Comparison of ENCODE assay signal across 10 mouse cellular contexts in the genomic region with DNA sequence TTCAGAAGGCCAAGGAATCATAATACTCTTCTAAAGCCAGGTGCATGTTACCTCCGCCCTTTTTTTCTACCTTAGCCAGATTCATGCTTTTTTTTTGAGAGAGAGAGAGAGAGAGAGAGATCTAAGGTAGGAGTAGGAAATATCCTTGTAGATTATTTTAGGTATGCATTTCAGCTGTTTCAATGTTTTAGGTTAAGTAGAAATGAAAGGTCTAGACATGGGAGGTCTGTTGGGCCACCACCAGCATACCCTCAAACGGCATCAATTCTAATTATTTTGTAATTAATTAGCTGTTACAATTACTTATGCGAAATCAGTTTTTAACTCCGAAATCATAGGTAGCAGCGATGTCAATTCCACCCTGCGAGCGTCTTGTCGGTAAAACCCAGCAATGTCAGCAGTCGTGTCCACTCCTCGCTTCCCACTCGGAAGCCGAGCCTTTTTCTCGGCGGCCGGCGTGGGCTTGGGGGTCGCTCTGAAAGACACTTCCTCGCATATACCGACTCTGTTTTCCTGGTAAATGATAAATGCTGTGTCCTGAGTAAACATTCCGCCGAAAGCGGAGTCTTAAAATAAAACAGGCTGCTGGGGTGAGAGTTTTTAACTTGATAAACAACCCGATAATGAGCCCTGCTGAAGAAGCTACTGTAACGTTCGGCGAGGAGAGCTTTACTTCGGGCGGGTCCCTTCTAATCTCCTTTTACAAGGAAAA. TPM values are rescaled to one million over a fixed set of nuclear protein-coding genes. Genes with fewer than 3 reads are reported as not detected.
DNase-seq lines count a peak whose midpoint lies in the region; ATAC-seq and TF ChIP-seq lines count a peak whose summit lies in the region.
"Had no signal": no experiment of that assay in that cellular context is flagged by ENCODE, and none has a peak within 500 bp of the region (broad histone marks: within the 10 kb centered on the region; RNA-seq: fewer than 3 reads in every experiment).

No protein-coding gene starts in this region.

- no peak overlapping the region for H3K4me2 ChIP-seq in forebrain, embryonic 11.5 days (ENCODE audit: low read depth, low read length, severe bottlenecking)
- H3K4me2 ChIP-seq in forebrain, embryonic 12.5 days = no peak overlapping the region
- H3K4me2 ChIP-seq in lung, embryonic 14.5 days = no peak overlapping the region
- H3K4me2 ChIP-seq in neural tube, embryonic 13.5 days = peak overlapping the region; percentile 44

- TF ChIP-seq CTCF in lung, embryonic 14.5 days (IDR thresholded peaks at IDR 0.05; ENCODE audit: low read depth) = no peak

- H3K4me3 ChIP-seq in forebrain, embryonic 11.5 days (ENCODE audit: low read depth, low read length) = no peak overlapping the region
- H3K4me3 ChIP-seq in forebrain, embryonic 12.5 days (replicated peaks) = no peak overlapping the region
- H3K4me3 ChIP-seq in lung, embryonic 14.5 days (ENCODE audit: low read depth, low read length) = no peak overlapping the region
- peak overlapping the region; percentile 28 for H3K4me3 ChIP-seq in neural tube, embryonic 13.5 days
- H3K4me3 ChIP-seq: erythroblast, embryonic 14.5 days; limb, embryonic 15.5 days had no signal

- H3K27me3 ChIP-seq in forebrain, embryonic 11.5 days (ENCODE audit: control insufficient read depth, insufficient read depth, low read length) = peaks cover 86% of the 10 kb centered on the region
- H3K27me3 ChIP-seq in forebrain, embryonic 12.5 days = peaks cover 88% of the 10 kb centered on the region
- peaks cover 95% of the 10 kb centered on the region for H3K27me3 ChIP-seq in lung, embryonic 14.5 days (ENCODE audit: insufficient read depth, low read length)
- H3K27me3 ChIP-seq in neural tube, embryonic 13.5 days = peaks cover 97% of the 10 kb centered on the region

- 1% methylated on average over 28 of the region's 28 CpGs for WGBS in forebrain, embryonic 11.5 days
- 1% methylated on average over 28 of the region's 28 CpGs for WGBS in forebrain, embryonic 12.5 days
- WGBS in lung, embryonic 14.5 days = 1% methylated on average over 28 of the region's 28 CpGs
- 1% methylated on average over 28 of the region's 28 CpGs for WGBS in neural tube, embryonic 13.5 days

- DNase-seq in forebrain, embryonic 11.5 days (ENCODE audit: low spot score) = peak; percentile 49
- peak; percentile 20 for DNase-seq in lung, embryonic 14.5 days
- DNase-seq in lung, postnatal 36 days = no peak
- DNase-seq in heart, postnatal 10 days = peak; percentile 9 to 49
- no peak for DNase-seq in thymus, adult 18-20 months
- DNase-seq in spleen, adult 18-20 months = no peak

- no peaks in the 10 kb centered on the region for H3K36me3 ChIP-seq in forebrain, embryonic 11.5 days (ENCODE audit: control insufficient read depth, insufficient read depth, low read length)
- H3K36me3 ChIP-seq in forebrain, embryonic 12.5 days (replicated peaks) = no peaks in the 10 kb centered on the region
- H3K36me3 ChIP-seq in lung, embryonic 14.5 days (ENCODE audit: insufficient read depth) = no peaks in the 10 kb centered on the region
- H3K36me3 ChIP-seq in neural tube, embryonic 13.5 days = no peaks in the 10 kb centered on the region
- H3K36me3 ChIP-seq: limb, embryonic 15.5 days had no signal

- no peaks in the 10 kb centered on the region for H3K9me3 ChIP-seq in forebrain, embryonic 11.5 days (ENCODE audit: control insufficient read depth, low read length)
- H3K9me3 ChIP-seq in forebrain, embryonic 12.5 days = no peaks in the 10 kb centered on the region
- H3K9me3 ChIP-seq in lung, embryonic 14.5 days (ENCODE audit: low read depth, low read length) = no peaks in the 10 kb centered on the region
- H3K9me3 ChIP-seq in neural tube, embryonic 13.5 days = no peaks in the 10 kb centered on the region
- H3K9me3 ChIP-seq: limb, embryonic 15.5 days had no signal

- H3K4me1 ChIP-seq in forebrain, embryonic 11.5 days (replicated peaks; ENCODE audit: control insufficient read depth, insufficient read depth, low read length) = peaks cover 11% of the 10 kb centered on the region
- H3K4me1 ChIP-seq in forebrain, embryonic 12.5 days = peaks cover 28% of the 10 kb centered on the region
- 0 out of 2 replicates have a peak, but pooled peaks cover 5% of the 10 kb centered on the region for H3K4me1 ChIP-seq in lung, embryonic 14.5 days (ENCODE audit: insufficient read depth)
- peaks cover 40% of the 10 kb centered on the region for H3K4me1 ChIP-seq in neural tube, embryonic 13.5 days (replicated peaks)

- H3K27ac ChIP-seq in forebrain, embryonic 11.5 days (ENCODE audit: low read depth, low read length) = no peak overlapping the region
- H3K27ac ChIP-seq in forebrain, embryonic 12.5 days = no peak overlapping the region
- H3K27ac ChIP-seq in lung, embryonic 14.5 days (ENCODE audit: low read depth) = no peak overlapping the region
- H3K27ac ChIP-seq in neural tube, embryonic 13.5 days (replicated peaks) = peak overlapping the region; percentile 59; the same call in 1 of the 2 replicates
- H3K27ac ChIP-seq: limb, embryonic 15.5 days had no signal

- no peak overlapping the region for H3K9ac ChIP-seq in forebrain, embryonic 11.5 days (ENCODE audit: low read length)
- no peak overlapping the region for H3K9ac ChIP-seq in forebrain, embryonic 12.5 days
- H3K9ac ChIP-seq in lung, embryonic 14.5 days = no peak overlapping the region
- peak overlapping the region; percentile 63 for H3K9ac ChIP-seq in neural tube, embryonic 13.5 days
- H3K9ac ChIP-seq: limb, embryonic 15.5 days had no signal

- ATAC-seq in forebrain, embryonic 11.5 days (replicated peaks; ENCODE audit: low FRiP score) = no peak
- ATAC-seq in forebrain, embryonic 12.5 days (ENCODE audit: low FRiP score) = no peak
- no peak for ATAC-seq in lung, embryonic 14.5 days (ENCODE audit: insufficient read depth)
- ATAC-seq in neural tube, embryonic 13.5 days (ENCODE audit: low read depth) = no peak

- intact Hi-C loops in heart, postnatal 10 days (cut with DNase I) = loop anchor here (2.0 kb wide), 2 partner anchors 55 to 107 kb away; a partner anchor contains a TSS

RNA-seq across cellular contexts. Expression of a gene that starts 3.4 kb away (rescaled TPM):
- 0.08 TPM in 1 of 2 replicates, not detected in the other for polyA plus RNA-seq in forebrain, embryonic 11.5 days (2014; fragmentation: Nextera tagmentation; extraction: Ambion mirVana)
- polyA plus RNA-seq in forebrain, embryonic 12.5 days (2016; fragmentation: Nextera tagmentation; extraction: Ambion mirVana) = 0.08 and 0.13 TPM in 2 replicates
- not detected in 2 replicates for polyA plus RNA-seq in lung, embryonic 14.5 days (2014; fragmentation: Nextera tagmentation; extraction: Ambion mirVana)
- total RNA-seq in heart, postnatal 10 days (2021) = 1 to 10 TPM in 1 of 2 experiments, under 1 TPM in 1; 0.79 to 1.4 TPM
- polyA plus RNA-seq in neural tube, embryonic 13.5 days (2015; fragmentation: Nextera tagmentation; extraction: Ambion mirVana) = 3.7 and 3.8 TPM in 2 replicates
- polyA plus RNA-seq: erythroblast, embryonic 14.5 days had no signal

RNA-seq across cellular contexts. Expression of a gene that starts 55.9 kb away (rescaled TPM):
- polyA plus RNA-seq in forebrain, embryonic 11.5 days (2014; fragmentation: Nextera tagmentation; extraction: Ambion mirVana) = 17.6 TPM in 2 replicates
- polyA plus RNA-seq in forebrain, embryonic 12.5 days (2016; fragmentation: Nextera tagmentation; extraction: Ambion mirVana) = 14.2 and 15.7 TPM in 2 replicates
- polyA plus RNA-seq in lung, embryonic 14.5 days (2014; fragmentation: Nextera tagmentation; extraction: Ambion mirVana) = 23.0 and 24.1 TPM in 2 replicates
- total RNA-seq in heart, postnatal 10 days (2021) = 1 to 10 TPM; 7.9 to 8.0 TPM
- 9.2 and 10.6 TPM in 2 replicates for polyA plus RNA-seq in neural tube, embryonic 13.5 days (2015; fragmentation: Nextera tagmentation; extraction: Ambion mirVana)
- polyA plus RNA-seq: erythroblast, embryonic 14.5 days had no signal

Comparison
In these comparisons a context has a peak if more than half of its experiments do, and no peak if none do; other contexts are left out.
1. DNase-seq: peak in forebrain, embryonic 11.5 days (single experiment), lung, embryonic 14.5 days (single experiment) and heart, postnatal 10 days (2 of 2); none in lung, postnatal 36 days (single experiment), thymus, adult 18-20 months (0 of 2) and spleen, adult 18-20 months (0 of 2).